Comparison of ENCODE assay signal across 20 mouse cellular contexts in genomic region chr9:32782391-32783092, GRCm38 (mm10).
DNase-seq lines count a peak whose midpoint lies in the region; ATAC-seq lines count a peak whose summit lies in the region.
"Had no signal": no experiment of that assay in that cellular context is flagged by ENCODE, and none has a peak within 500 bp of the region (broad histone marks: within the 10 kb centered on the region; RNA-seq: fewer than 3 reads in every experiment).

No protein-coding gene starts in this region.

- ATAC-seq in midbrain, embryonic 15.5 days (replicated peaks) = no peak
- no peak for ATAC-seq in midbrain, embryonic 13.5 days
- ATAC-seq: CD4-positive, CD25-positive, alpha-beta regulatory T cell, adult 4 months; forebrain, postnatal 0 days; hindbrain, embryonic 16.5 days; intestine, postnatal 0 days had no signal

- H3K36me3 ChIP-seq in midbrain, embryonic 15.5 days (replicated peaks) = no peaks in the 10 kb centered on the region
- no peaks in the 10 kb centered on the region for H3K36me3 ChIP-seq in midbrain, embryonic 13.5 days
- H3K36me3 ChIP-seq: embryonic facial prominence, embryonic 12.5 days; G1E; heart, embryonic 13.5 days had no signal

- WGBS in midbrain, embryonic 15.5 days = 82% methylated on average over 8 of the region's 8 CpGs
- WGBS in midbrain, embryonic 13.5 days = 82% methylated on average over 8 of the region's 8 CpGs

- no peaks in the 10 kb centered on the region for H3K4me1 ChIP-seq in midbrain, embryonic 15.5 days
- H3K4me1 ChIP-seq in midbrain, embryonic 13.5 days (replicated peaks) = 0 out of 2 replicates have a peak, but pooled peaks cover 3% of the 10 kb centered on the region

- DNase-seq in lung, postnatal 10 days = peak; percentile 40
- no peak for DNase-seq in lung, postnatal 36 days
- DNase-seq in kidney, adult 8-10 months = peak; percentile 18 to 32
- DNase-seq in kidney, postnatal 25 days = peak; percentile 24 to 52
- no peak for DNase-seq in cerebellum, adult 11 months
- DNase-seq: adrenal gland, adult 8-10 months; cerebellum, adult 18-20 months; forebrain, postnatal 0 days; heart, postnatal 4 days; lung, adult 2 months; right cerebral cortex, postnatal 14 days; thymus, postnatal 14 days had no signal

- H3K27me3 ChIP-seq in midbrain, embryonic 15.5 days (replicated peaks) = no peaks in the 10 kb centered on the region
- no peaks in the 10 kb centered on the region for H3K27me3 ChIP-seq in midbrain, embryonic 13.5 days
- H3K27me3 ChIP-seq: embryonic facial prominence, embryonic 12.5 days; heart, embryonic 13.5 days had no signal

- no peak overlapping the region for H3K9ac ChIP-seq in midbrain, embryonic 15.5 days
- H3K9ac ChIP-seq in midbrain, embryonic 13.5 days (replicated peaks) = no peak overlapping the region
- H3K9ac ChIP-seq: embryonic facial prominence, embryonic 12.5 days; forebrain, postnatal 0 days; heart, embryonic 13.5 days had no signal

- H3K4me2 ChIP-seq in midbrain, embryonic 15.5 days = no peak overlapping the region
- no peak overlapping the region for H3K4me2 ChIP-seq in midbrain, embryonic 13.5 days (replicated peaks)
- H3K4me2 ChIP-seq: embryonic facial prominence, embryonic 12.5 days; heart, embryonic 13.5 days had no signal

- H3K9me3 ChIP-seq in midbrain, embryonic 15.5 days = no peaks in the 10 kb centered on the region
- no peaks in the 10 kb centered on the region for H3K9me3 ChIP-seq in midbrain, embryonic 13.5 days
- H3K9me3 ChIP-seq: embryonic facial prominence, embryonic 12.5 days; heart, embryonic 13.5 days had no signal

- H3K27ac ChIP-seq in midbrain, embryonic 15.5 days = no peak overlapping the region
- no peak overlapping the region for H3K27ac ChIP-seq in midbrain, embryonic 13.5 days
- H3K27ac ChIP-seq: embryonic facial prominence, embryonic 12.5 days; heart, embryonic 13.5 days had no signal

- no peak overlapping the region for H3K4me3 ChIP-seq in midbrain, embryonic 15.5 days
- no peak overlapping the region for H3K4me3 ChIP-seq in midbrain, embryonic 13.5 days (replicated peaks)
- H3K4me3 ChIP-seq: embryonic facial prominence, embryonic 12.5 days; heart, embryonic 13.5 days had no signal

Comparison
In these comparisons a context has a peak if more than half of its experiments do, and no peak if none do; other contexts are left out.
1. DNase-seq: peak in lung, postnatal 10 days (single experiment), kidney, adult 8-10 months (2 of 2) and kidney, postnatal 25 days (2 of 2); none in lung, postnatal 36 days (single experiment) and cerebellum, adult 11 months (single experiment).